Mouse (Mus musculus): ENCODE results near the gene Ift22. TPM values are rescaled to one million over a fixed set of nuclear protein-coding genes. Genes with fewer than 3 reads are reported as not detected.

Ift22 gene
- polyA plus RNA-seq, 1 experiment from 2014 or later, result 125 TPM

DNA sequence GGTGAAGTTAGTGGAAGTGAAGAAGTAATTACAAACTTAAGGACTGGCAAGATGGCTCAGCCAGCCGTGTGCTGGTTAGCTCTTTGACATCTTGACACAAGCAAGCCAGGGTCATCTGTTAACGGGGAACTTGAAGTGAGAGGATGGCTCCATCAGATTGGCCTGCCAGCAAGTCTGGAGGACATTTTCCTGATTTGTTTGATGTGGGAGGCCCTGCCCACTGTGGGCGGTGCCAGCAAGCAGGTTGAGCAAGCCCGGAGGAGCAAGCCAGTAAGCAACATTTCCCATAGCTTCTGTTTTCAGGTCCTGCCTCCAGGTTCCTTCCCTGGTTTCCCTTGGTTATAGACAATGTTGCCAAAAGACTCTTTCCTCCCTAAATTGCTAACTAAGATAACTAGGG, 47.7 kb downstream of the Ift22 start:
- Histone ChIP-seq H3K4me3 (no peak overlapping the region), H3K4me1 (peaks cover 33% of the 10 kb centered on the region), H3K36me3 (replicated peaks) (no peaks in the 10 kb centered on the region), H3K9me3 (no peaks in the 10 kb centered on the region), H3K9ac (no peak overlapping the region), H3K27me3 (replicated peaks) (no peaks in the 10 kb centered on the region), H3K27ac (no peak overlapping the region), H3K4me2 (no peak overlapping the region)
- 95% methylated on average over 4 of the region's 4 CpGs for WGBS
- no peak for ATAC-seq (replicated peaks)

DNA sequence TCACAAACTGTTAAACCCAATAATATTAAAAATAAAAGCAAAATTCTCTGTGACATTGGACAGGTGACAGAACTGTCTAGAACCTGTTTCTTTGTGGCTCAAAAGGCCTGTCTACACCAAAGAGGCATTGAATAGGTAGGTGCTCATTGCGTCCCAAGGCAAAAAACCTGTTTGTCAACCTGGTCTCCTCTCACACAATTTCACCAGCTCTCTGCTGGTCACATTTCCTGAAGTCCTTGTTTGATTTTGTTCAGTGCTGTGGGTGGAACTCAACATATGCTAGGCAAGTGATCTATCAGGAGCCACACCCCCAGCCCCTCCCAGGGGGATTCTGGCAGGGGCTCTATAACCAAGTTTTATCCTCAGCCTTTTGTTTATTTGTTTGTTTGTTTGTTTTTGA, 49.3 kb downstream of the Ift22 start:
- 100% methylated on average over 1 of the region's 1 CpGs for WGBS
- Histone ChIP-seq H3K27me3 (replicated peaks) (no peaks in the 10 kb centered on the region), H3K4me1 (peaks cover 44% of the 10 kb centered on the region), H3K4me3 (no peak overlapping the region), H3K36me3 (replicated peaks) (no peaks in the 10 kb centered on the region), H3K4me2 (no peak overlapping the region), H3K9me3 (no peaks in the 10 kb centered on the region), H3K9ac (no peak overlapping the region), H3K27ac (no peak overlapping the region)
- ATAC-seq (replicated peaks), result no peak

DNA sequence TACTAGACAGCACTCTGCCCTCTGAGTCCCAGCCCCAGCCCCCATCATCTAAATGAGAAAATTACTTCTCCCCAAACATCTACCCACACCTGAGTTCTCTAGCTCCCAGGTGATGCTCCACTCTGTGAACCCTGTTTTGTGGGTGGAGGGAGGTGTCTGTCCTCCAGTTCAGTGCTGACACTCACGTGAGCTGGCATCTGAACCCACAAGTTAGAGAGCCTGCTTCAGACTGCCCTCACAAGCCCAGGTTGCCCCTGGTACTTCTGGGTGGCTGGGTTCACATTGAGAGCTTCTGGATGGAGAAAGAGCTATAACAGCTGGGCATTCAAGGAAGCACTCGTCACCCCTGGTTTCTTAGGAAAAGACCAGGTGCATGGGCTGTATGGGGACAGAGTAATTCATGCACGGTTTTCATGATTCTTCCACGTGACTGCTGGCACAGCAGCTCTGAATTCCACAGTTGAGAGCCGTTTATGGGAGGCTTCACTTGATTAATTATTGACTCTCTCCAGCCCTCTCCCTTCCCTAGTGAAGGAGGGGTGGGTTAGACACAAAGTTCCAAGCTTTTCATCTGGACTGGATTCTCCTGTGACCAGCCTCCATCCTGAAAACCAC, 51.1 kb downstream of the Ift22 start:
- H3K36me3 ChIP-seq (replicated peaks), result no peaks in the 10 kb centered on the region; the same call in 1 of the 2 replicates
- ATAC-seq (replicated peaks), result no peak
- no peak overlapping the region for H3K4me2 ChIP-seq
- no peak overlapping the region for H3K27ac ChIP-seq
- peaks cover 40% of the 10 kb centered on the region for H3K4me1 ChIP-seq
- H3K9me3 ChIP-seq, result no peaks in the 10 kb centered on the region
- no peak overlapping the region for H3K9ac ChIP-seq
- H3K27me3 ChIP-seq (replicated peaks), result no peaks in the 10 kb centered on the region
- H3K4me3 ChIP-seq, result no peak overlapping the region
- 81% methylated on average over 5 of the region's 5 CpGs for WGBS

DNA sequence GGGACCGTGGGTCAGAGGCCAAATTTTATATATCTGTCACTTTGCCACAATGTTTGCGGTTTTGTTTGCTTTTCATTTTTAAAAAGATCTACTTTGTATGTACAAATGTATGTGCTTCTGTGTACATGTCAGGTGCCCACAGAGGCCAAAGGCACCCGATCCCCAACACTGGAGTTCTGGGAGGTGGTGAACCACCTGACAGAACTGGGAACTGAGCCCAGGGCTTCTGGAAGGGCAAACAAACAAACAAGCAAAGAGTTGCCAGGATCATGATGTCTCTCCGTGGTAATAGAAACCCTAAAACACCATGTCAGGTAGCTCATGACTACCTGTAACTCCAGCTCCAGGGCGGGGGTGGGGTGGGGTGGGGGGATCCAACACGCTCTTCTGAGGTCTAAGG, 52.1 kb downstream of the Ift22 start:
- Histone ChIP-seq H3K9me3 (no peaks in the 10 kb centered on the region), H3K4me3 (no peak overlapping the region), H3K9ac (no peak overlapping the region), H3K36me3 (replicated peaks) (peaks cover 5% of the 10 kb centered on the region; the same call in 1 of the 2 replicates), H3K4me2 (no peak overlapping the region), H3K4me1 (peaks cover 31% of the 10 kb centered on the region), H3K27ac (no peak overlapping the region), H3K27me3 (replicated peaks) (no peaks in the 10 kb centered on the region)
- 97% methylated on average over 6 of the region's 6 CpGs for WGBS
- no peak for ATAC-seq (replicated peaks)

DNA sequence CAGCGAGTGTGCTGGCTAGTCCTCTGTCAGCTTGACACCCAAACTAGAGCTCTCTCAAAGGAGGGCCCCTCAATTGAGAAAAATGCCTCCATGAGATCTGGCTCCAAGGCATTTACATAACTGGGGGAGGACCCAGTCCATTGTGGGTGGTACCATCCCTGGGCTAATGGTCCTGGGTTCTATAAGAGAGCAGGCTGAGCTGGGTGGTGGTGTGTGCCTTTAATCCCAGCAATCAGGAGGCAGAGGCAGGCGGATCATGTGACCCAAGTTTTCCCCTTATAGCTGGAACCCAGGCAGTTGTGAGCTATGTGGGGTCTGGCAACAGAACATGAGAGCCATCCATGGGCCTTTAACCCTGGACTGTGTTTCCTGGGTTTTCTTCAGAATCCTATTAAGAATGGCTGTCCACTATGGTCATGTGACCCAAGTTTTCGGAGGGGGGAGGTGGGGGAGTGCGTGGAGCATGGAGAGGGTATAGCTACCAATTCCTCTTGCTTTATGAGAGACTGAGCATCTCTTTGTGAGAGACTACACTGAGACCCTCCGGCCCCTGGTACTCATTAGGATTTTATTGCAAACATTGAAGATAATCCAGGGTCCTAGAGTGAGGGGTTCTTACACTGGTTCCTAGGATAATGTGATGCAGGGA, 53.5 kb downstream of the Ift22 start:
- Histone ChIP-seq H3K27ac (peak overlapping the region; percentile 93), H3K4me1 (peaks cover 20% of the 10 kb centered on the region), H3K9me3 (no peaks in the 10 kb centered on the region), H3K4me2 (peak overlapping the region; percentile 75), H3K36me3 (replicated peaks) (peaks cover 14% of the 10 kb centered on the region; the same call in 1 of the 2 replicates), H3K4me3 (peak overlapping the region; percentile 70), H3K9ac (peak overlapping the region; percentile 85), H3K27me3 (replicated peaks) (no peaks in the 10 kb centered on the region)
- peak; percentile 29 for ATAC-seq (replicated peaks)
- WGBS, result 24% methylated on average over 5 of the region's 5 CpGs

DNA sequence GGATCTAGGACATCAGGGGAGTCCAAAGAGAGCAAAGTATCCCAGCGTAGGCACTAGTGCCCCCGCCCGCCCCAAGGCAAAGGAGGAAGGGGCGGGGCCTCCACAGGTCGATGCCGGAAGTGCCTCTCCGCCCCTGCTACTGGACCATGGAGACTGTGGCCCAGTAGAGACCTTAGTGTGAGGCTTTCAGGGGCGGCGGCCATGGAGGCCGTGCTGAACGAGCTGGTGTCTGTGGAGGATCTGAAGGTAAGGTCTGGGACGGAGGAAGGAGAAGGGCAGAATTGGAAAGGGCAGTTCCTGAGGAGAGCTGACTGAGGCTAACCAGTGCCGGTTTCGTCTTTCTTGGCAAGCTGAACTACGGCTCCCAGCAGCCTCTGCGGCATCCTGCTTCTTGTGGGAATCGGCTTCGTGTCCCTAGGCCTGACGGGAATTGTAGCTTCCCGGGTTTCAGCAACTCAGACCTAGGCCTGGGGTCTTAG, 54.1 kb downstream of the Ift22 start:
- H3K27ac ChIP-seq, result peak overlapping the region; percentile 93
- H3K27me3 ChIP-seq (replicated peaks), result no peaks in the 10 kb centered on the region
- peak; percentile 94 for ATAC-seq (replicated peaks)
- peak overlapping the region; percentile 70 for H3K4me3 ChIP-seq
- peaks cover 16% of the 10 kb centered on the region for H3K4me1 ChIP-seq
- H3K9ac ChIP-seq, result peak overlapping the region; percentile 85
- peaks cover 14% of the 10 kb centered on the region; the same call in 1 of the 2 replicates for H3K36me3 ChIP-seq (replicated peaks)
- peak overlapping the region; percentile 75 for H3K4me2 ChIP-seq
- under 1% methylated on average over 19 of the region's 20 CpGs for WGBS
- no peaks in the 10 kb centered on the region for H3K9me3 ChIP-seq

DNA sequence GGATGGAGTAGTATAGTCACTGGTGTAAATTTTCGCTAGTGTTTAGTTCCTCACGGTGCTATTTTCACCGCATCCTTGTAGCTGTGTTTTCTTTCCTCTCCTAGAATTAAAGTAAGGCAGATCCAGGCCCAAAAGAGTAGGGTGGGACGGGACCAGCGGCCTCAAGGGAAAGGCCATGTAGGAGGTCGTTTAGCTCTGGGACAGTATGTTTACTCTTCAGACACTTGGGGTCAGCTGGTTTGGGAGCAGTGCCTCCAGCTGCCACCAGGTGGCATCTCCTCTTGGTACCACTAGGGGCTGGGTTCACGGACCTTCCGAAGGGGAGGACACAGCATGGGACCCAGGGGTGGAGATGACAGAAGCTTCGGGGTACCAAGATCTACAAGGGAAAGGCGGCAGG, 54.6 kb downstream of the Ift22 start:
- peak overlapping the region; percentile 70 for H3K4me3 ChIP-seq
- peaks cover 14% of the 10 kb centered on the region; the same call in 1 of the 2 replicates for H3K36me3 ChIP-seq (replicated peaks)
- peaks cover 16% of the 10 kb centered on the region for H3K4me1 ChIP-seq
- ATAC-seq (replicated peaks), result peak; percentile 72
- under 1% methylated on average over 10 of the region's 10 CpGs for WGBS
- no peaks in the 10 kb centered on the region for H3K9me3 ChIP-seq
- peak overlapping the region; percentile 75 for H3K4me2 ChIP-seq
- no peaks in the 10 kb centered on the region for H3K27me3 ChIP-seq (replicated peaks)
- peak overlapping the region; percentile 85 for H3K9ac ChIP-seq
- peak overlapping the region; percentile 93 for H3K27ac ChIP-seq

DNA sequence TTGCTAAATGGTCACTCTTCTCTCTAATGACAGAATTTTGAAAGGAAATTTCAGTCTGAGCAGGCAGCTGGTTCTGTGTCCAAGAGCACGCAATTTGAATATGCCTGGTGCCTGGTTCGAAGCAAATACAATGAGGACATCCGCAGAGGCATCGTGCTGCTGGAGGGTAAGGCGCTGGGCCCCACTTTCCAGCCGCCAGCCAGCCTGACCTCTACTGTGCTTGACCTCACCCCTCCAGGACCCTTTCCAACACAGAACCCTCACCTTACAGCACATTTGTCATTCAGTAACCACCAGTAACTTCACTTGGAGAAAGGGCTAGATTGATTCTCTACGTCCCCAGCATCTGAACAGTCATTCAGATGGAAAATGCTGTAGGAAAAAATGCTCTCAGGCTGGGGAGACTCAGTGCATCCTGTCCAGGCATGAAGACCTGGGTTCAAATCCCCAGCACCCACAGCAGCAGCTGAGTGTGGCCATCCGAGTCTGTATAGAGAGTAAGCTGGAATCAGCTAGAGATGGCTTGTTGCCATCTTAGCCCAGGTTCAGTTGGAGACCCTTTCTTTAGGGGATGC, 55.1 kb downstream of the Ift22 start:
- no peaks in the 10 kb centered on the region for H3K9me3 ChIP-seq
- 72% methylated on average over 8 of the region's 8 CpGs for WGBS
- H3K4me2 ChIP-seq, result peak overlapping the region; percentile 75
- peak overlapping the region; percentile 85 for H3K9ac ChIP-seq
- H3K4me1 ChIP-seq, result peaks cover 16% of the 10 kb centered on the region
- no peak for ATAC-seq (replicated peaks)
- peaks cover 14% of the 10 kb centered on the region; the same call in 1 of the 2 replicates for H3K36me3 ChIP-seq (replicated peaks)
- no peaks in the 10 kb centered on the region for H3K27me3 ChIP-seq (replicated peaks)
- H3K4me3 ChIP-seq, result peak overlapping the region; percentile 70
- H3K27ac ChIP-seq, result peak overlapping the region; percentile 93

Other genes with a start within 250 kb of the Ift22 start
- not detected in 2 replicates for gene Myl10, start 215.0 kb upstream of the Ift22 start, polyA plus RNA-seq (2015; fragmentation: Nextera tagmentation; extraction: Ambion mirVana)
- gene Col26a1, start 24.9 kb upstream of the Ift22 start, polyA plus RNA-seq (2015; fragmentation: Nextera tagmentation; extraction: Ambion mirVana), result 31.6 and 34.3 TPM in 2 replicates
- gene Fis1, start 45.1 kb downstream of the Ift22 start, polyA plus RNA-seq (2015; fragmentation: Nextera tagmentation; extraction: Ambion mirVana), result 357 and 367 TPM in 2 replicates
- gene Cldn15, start 58.5 kb downstream of the Ift22 start, polyA plus RNA-seq (2015; fragmentation: Nextera tagmentation; extraction: Ambion mirVana), result 0.18 and 0.36 TPM in 2 replicates
- 38.9 and 44.1 TPM in 2 replicates for gene Plod3, start 78.9 kb downstream of the Ift22 start, polyA plus RNA-seq (2015; fragmentation: Nextera tagmentation; extraction: Ambion mirVana)
- gene Znhit1, start 79.9 kb downstream of the Ift22 start, polyA plus RNA-seq (2015; fragmentation: Nextera tagmentation; extraction: Ambion mirVana), result 131 and 132 TPM in 2 replicates
- 9.9 and 11.1 TPM in 2 replicates for gene Vgf, start 118.2 kb downstream of the Ift22 start, polyA plus RNA-seq (2015; fragmentation: Nextera tagmentation; extraction: Ambion mirVana)
- 284 TPM in 2 replicates for gene Ap1s1, start 138.0 kb downstream of the Ift22 start, polyA plus RNA-seq (2015; fragmentation: Nextera tagmentation; extraction: Ambion mirVana)
- gene Serpine1, start 164.1 kb downstream of the Ift22 start, polyA plus RNA-seq (2015; fragmentation: Nextera tagmentation; extraction: Ambion mirVana), result 0.34 and 0.41 TPM in 2 replicates
- 1.9 and 2.5 TPM in 2 replicates for gene Trim56, start 208.1 kb downstream of the Ift22 start, polyA plus RNA-seq (2015; fragmentation: Nextera tagmentation; extraction: Ambion mirVana)
- not detected in 2 replicates for gene Muc3, start 241.2 kb downstream of the Ift22 start, polyA plus RNA-seq (2015; fragmentation: Nextera tagmentation; extraction: Ambion mirVana)